Mouse (Mus musculus): ENCODE results near the gene Rbms3. TPM values are rescaled to one million over a fixed set of nuclear protein-coding genes. Genes with fewer than 3 reads are reported as not detected.

Gene Rbms3
- polyA plus RNA-seq, 1 experiment from 2014 or later: 45.9 TPM

GRCm38 (mm10) chr9:116644616-116645015 is 985.1 kb downstream of the Rbms3 start:
- no peaks in the 10 kb centered on the region for H3K9me3 ChIP-seq (replicated peaks; ENCODE audit: control insufficient read depth, low read length)
- H3K9ac ChIP-seq (replicated peaks; ENCODE audit: low read length): no peak overlapping the region
- WGBS: 75% methylated on average over 8 of the region's 8 CpGs
- no peaks in the 10 kb centered on the region; the same call in 1 of the 2 replicates for H3K4me1 ChIP-seq (ENCODE audit: control insufficient read depth, insufficient read depth, low read length)
- H3K27me3 ChIP-seq (ENCODE audit: control insufficient read depth, insufficient read depth, low read length): no peaks in the 10 kb centered on the region
- no peaks in the 10 kb centered on the region for H3K36me3 ChIP-seq (replicated peaks; ENCODE audit: control insufficient read depth, insufficient read depth, low read depth, low read length)
- no peak overlapping the region for H3K4me3 ChIP-seq (ENCODE audit: low read depth, low read length)
- DNase-seq (ENCODE audit: low spot score): peak; percentile 1
- H3K27ac ChIP-seq (replicated peaks; ENCODE audit: low read depth, low read length): no peak overlapping the region
- H3K4me2 ChIP-seq (ENCODE audit: low read depth, low read length): no peak overlapping the region
- no peak for ATAC-seq (replicated peaks; ENCODE audit: insufficient number of reproducible peaks, low FRiP score, low TSS enrichment, low read depth)

- no peak for ATAC-seq (replicated peaks; ENCODE audit: insufficient number of reproducible peaks, low FRiP score, low TSS enrichment, low read depth)
- Histone ChIP-seq H3K9ac (replicated peaks; ENCODE audit: low read length) (no peak overlapping the region), H3K4me1 (ENCODE audit: control insufficient read depth, insufficient read depth, low read length) (no peaks in the 10 kb centered on the region), H3K27me3 (ENCODE audit: control insufficient read depth, insufficient read depth, low read length) (no peaks in the 10 kb centered on the region), H3K36me3 (replicated peaks; ENCODE audit: control insufficient read depth, insufficient read depth, low read depth, low read length) (no peaks in the 10 kb centered on the region), H3K27ac (replicated peaks; ENCODE audit: low read depth, low read length) (no peak overlapping the region), H3K9me3 (replicated peaks; ENCODE audit: control insufficient read depth, low read length) (no peaks in the 10 kb centered on the region), H3K4me3 (ENCODE audit: low read depth, low read length) (no peak overlapping the region), H3K4me2 (ENCODE audit: low read depth, low read length) (no peak overlapping the region)
- DNase-seq (ENCODE audit: low spot score): no peak
- WGBS: 66% methylated on average over 4 of the region's 4 CpGs
Observed at GRCm38 (mm10) chr9:116640302-116640679, 989.4 kb downstream of the Rbms3 start.

- Histone ChIP-seq H3K9me3 (replicated peaks; ENCODE audit: control insufficient read depth, low read length) (no peaks in the 10 kb centered on the region), H3K27me3 (ENCODE audit: control insufficient read depth, insufficient read depth, low read length) (no peaks in the 10 kb centered on the region), H3K36me3 (replicated peaks; ENCODE audit: control insufficient read depth, insufficient read depth, low read depth, low read length) (no peaks in the 10 kb centered on the region), H3K4me2 (ENCODE audit: low read depth, low read length) (no peak overlapping the region), H3K4me1 (ENCODE audit: control insufficient read depth, insufficient read depth, low read length) (no peaks in the 10 kb centered on the region), H3K27ac (replicated peaks; ENCODE audit: low read depth, low read length) (no peak overlapping the region), H3K9ac (replicated peaks; ENCODE audit: low read length) (no peak overlapping the region), H3K4me3 (ENCODE audit: low read depth, low read length) (no peak overlapping the region)
- ATAC-seq (replicated peaks; ENCODE audit: insufficient number of reproducible peaks, low FRiP score, low TSS enrichment, low read depth): no peak
- WGBS: 57% methylated on average over 8 of the region's 8 CpGs
- no peak for DNase-seq (ENCODE audit: low spot score)
Observed at GRCm38 (mm10) chr9:116639597-116640301, 990.0 kb downstream of the Rbms3 start.

- Histone ChIP-seq H3K9ac (replicated peaks; ENCODE audit: low read length) (no peak overlapping the region), H3K4me3 (ENCODE audit: low read depth, low read length) (no peak overlapping the region), H3K36me3 (replicated peaks; ENCODE audit: control insufficient read depth, insufficient read depth, low read depth, low read length) (no peaks in the 10 kb centered on the region), H3K4me2 (ENCODE audit: low read depth, low read length) (no peak overlapping the region), H3K27me3 (ENCODE audit: control insufficient read depth, insufficient read depth, low read length) (no peaks in the 10 kb centered on the region), H3K4me1 (ENCODE audit: control insufficient read depth, insufficient read depth, low read length) (no peaks in the 10 kb centered on the region), H3K27ac (replicated peaks; ENCODE audit: low read depth, low read length) (no peak overlapping the region), H3K9me3 (replicated peaks; ENCODE audit: control insufficient read depth, low read length) (peaks cover 3% of the 10 kb centered on the region; the same call in 1 of the 2 replicates)
- ATAC-seq (replicated peaks; ENCODE audit: insufficient number of reproducible peaks, low FRiP score, low TSS enrichment, low read depth): no peak
- WGBS: 60% methylated on average over 5 of the region's 5 CpGs
- DNase-seq (ENCODE audit: low spot score): no peak
Observed at GRCm38 (mm10) chr9:116633786-116634185, 995.9 kb downstream of the Rbms3 start.

- no peak overlapping the region for H3K4me2 ChIP-seq (ENCODE audit: low read depth, low read length)
- H3K27ac ChIP-seq (replicated peaks; ENCODE audit: low read depth, low read length): no peak overlapping the region
- ATAC-seq (replicated peaks; ENCODE audit: insufficient number of reproducible peaks, low FRiP score, low TSS enrichment, low read depth) (no peak), DNase-seq (ENCODE audit: low spot score) (no peak)
- no peaks in the 10 kb centered on the region for H3K27me3 ChIP-seq (ENCODE audit: control insufficient read depth, insufficient read depth, low read length)
- H3K4me1 ChIP-seq (ENCODE audit: control insufficient read depth, insufficient read depth, low read length): no peaks in the 10 kb centered on the region
- 91% methylated on average over 1 of the region's 1 CpGs for WGBS
- H3K36me3 ChIP-seq (replicated peaks; ENCODE audit: control insufficient read depth, insufficient read depth, low read depth, low read length): no peaks in the 10 kb centered on the region
- H3K9me3 ChIP-seq (replicated peaks; ENCODE audit: control insufficient read depth, low read length): peaks cover 3% of the 10 kb centered on the region; the same call in 1 of the 2 replicates
- H3K9ac ChIP-seq (replicated peaks; ENCODE audit: low read length): no peak overlapping the region
- no peak overlapping the region for H3K4me3 ChIP-seq (ENCODE audit: low read depth, low read length)
Observed at GRCm38 (mm10) chr9:116633075-116633474, 996.6 kb downstream of the Rbms3 start.

- no peak overlapping the region for H3K27ac ChIP-seq (replicated peaks; ENCODE audit: low read depth, low read length)
- no peaks in the 10 kb centered on the region for H3K36me3 ChIP-seq (replicated peaks; ENCODE audit: control insufficient read depth, insufficient read depth, low read depth, low read length)
- H3K9me3 ChIP-seq (replicated peaks; ENCODE audit: control insufficient read depth, low read length): peaks cover 3% of the 10 kb centered on the region; the same call in 1 of the 2 replicates
- DNase-seq (ENCODE audit: low spot score) (no peak), ATAC-seq (replicated peaks; ENCODE audit: insufficient number of reproducible peaks, low FRiP score, low TSS enrichment, low read depth) (no peak)
- 97% methylated on average over 1 of the region's 1 CpGs for WGBS
- H3K4me2 ChIP-seq (ENCODE audit: low read depth, low read length): no peak overlapping the region
- no peaks in the 10 kb centered on the region for H3K4me1 ChIP-seq (ENCODE audit: control insufficient read depth, insufficient read depth, low read length)
- H3K27me3 ChIP-seq (ENCODE audit: control insufficient read depth, insufficient read depth, low read length): no peaks in the 10 kb centered on the region
- no peak overlapping the region for H3K4me3 ChIP-seq (ENCODE audit: low read depth, low read length)
- no peak overlapping the region for H3K9ac ChIP-seq (replicated peaks; ENCODE audit: low read length)
Observed at GRCm38 (mm10) chr9:116631816-116632215, 997.9 kb downstream of the Rbms3 start.

- Histone ChIP-seq H3K9ac (replicated peaks; ENCODE audit: low read length) (no peak overlapping the region), H3K4me3 (ENCODE audit: low read depth, low read length) (no peak overlapping the region), H3K4me1 (ENCODE audit: control insufficient read depth, insufficient read depth, low read length) (no peaks in the 10 kb centered on the region), H3K4me2 (ENCODE audit: low read depth, low read length) (no peak overlapping the region), H3K27me3 (ENCODE audit: control insufficient read depth, insufficient read depth, low read length) (no peaks in the 10 kb centered on the region), H3K36me3 (replicated peaks; ENCODE audit: control insufficient read depth, insufficient read depth, low read depth, low read length) (no peaks in the 10 kb centered on the region), H3K9me3 (replicated peaks; ENCODE audit: control insufficient read depth, low read length) (peaks cover 3% of the 10 kb centered on the region; the same call in 1 of the 2 replicates), H3K27ac (replicated peaks; ENCODE audit: low read depth, low read length) (no peak overlapping the region)
- DNase-seq (ENCODE audit: low spot score) (no peak), ATAC-seq (replicated peaks; ENCODE audit: insufficient number of reproducible peaks, low FRiP score, low TSS enrichment, low read depth) (no peak)
- WGBS: 86% methylated on average over 10 of the region's 10 CpGs
Observed at GRCm38 (mm10) chr9:116630805-116631204, 998.9 kb downstream of the Rbms3 start.

- no peak overlapping the region for H3K27ac ChIP-seq (replicated peaks; ENCODE audit: low read depth, low read length)
- no peak overlapping the region for H3K9ac ChIP-seq (replicated peaks; ENCODE audit: low read length)
- no peak for DNase-seq (ENCODE audit: low spot score)
- H3K36me3 ChIP-seq (replicated peaks; ENCODE audit: control insufficient read depth, insufficient read depth, low read depth, low read length): no peaks in the 10 kb centered on the region
- no peaks in the 10 kb centered on the region for H3K27me3 ChIP-seq (ENCODE audit: control insufficient read depth, insufficient read depth, low read length)
- WGBS: 76% methylated on average over 5 of the region's 5 CpGs
- no peak overlapping the region for H3K4me2 ChIP-seq (ENCODE audit: low read depth, low read length)
- no peaks in the 10 kb centered on the region for H3K9me3 ChIP-seq (replicated peaks; ENCODE audit: control insufficient read depth, low read length)
- no peak overlapping the region for H3K4me3 ChIP-seq (ENCODE audit: low read depth, low read length)
- no peaks in the 10 kb centered on the region for H3K4me1 ChIP-seq (ENCODE audit: control insufficient read depth, insufficient read depth, low read length)
- no peak for ATAC-seq (replicated peaks; ENCODE audit: insufficient number of reproducible peaks, low FRiP score, low TSS enrichment, low read depth)
Observed at GRCm38 (mm10) chr9:116620434-116620833, 1009.3 kb downstream of the Rbms3 start.
